Mouse (Mus musculus) thymus, adult 2 months (tissue): ENCODE data around the gene Eno2.

ENCODE experiments used
- CTCF ChIP-seq: fragments of 200-500 bp; IDR thresholded peaks from 2 replicates; pipeline ENCODE4 v1.5.1; 2012; ENCODE audit warnings: mild to moderate bottlenecking, control low read depth, low read length, moderate library complexity, borderline replicate concordance; ENCODE audit not compliant: control insufficient read depth, poor library complexity, insufficient read depth; ENCODE audit errors: extremely low read depth
- POLR2A ChIP-seq: fragments of 200-500 bp; IDR thresholded peaks from 2 replicates; pipeline ENCODE4 v1.6.1; 2012; ENCODE audit warnings: mild to moderate bottlenecking, low read length, control low read depth, moderate library complexity; ENCODE audit not compliant: control insufficient read depth, poor library complexity, insufficient read depth; ENCODE audit errors: extremely low read depth

GRCm38 (mm10) chr6:124779984-124780416 is 10.5 kb upstream of the Eno2 start:
- TF ChIP-seq CTCF (no peak), POLR2A (no peak)
